Mouse (Mus musculus) lung, embryonic 14.5 days (tissue): ENCODE data around the gene Rdh7. TPM values are rescaled to one million over a fixed set of nuclear protein-coding genes. Genes with fewer than 3 reads are reported as not detected.
"Not testable (repeated sequence)": the region's sequence is repeated elsewhere in the genome, so short reads cannot be mapped to it uniquely, and the experiment has no call there.

Experiments used
- ATAC-seq: fragments of 200-750 bp; cut with Nextera tagmentation; 2 replicates; pipeline ENCODE4 v1.8.0; 2017; ENCODE audit warnings: mild to moderate bottlenecking, moderate TSS enrichment, moderate library complexity; ENCODE audit not compliant: insufficient read depth
- DNase-seq: peaks from one replicate; pipeline ENCODE4 v3.0.0-alpha.2; 2015
- H3K27ac ChIP-seq: fragments of 300-500 bp; sonication (generic); 2 replicates; pipeline ENCODE4 v1.5.1; 2014; ENCODE audit warnings: low read depth, mild to moderate bottlenecking, moderate library complexity
- H3K27me3 ChIP-seq: fragments of 300-500 bp; sonication (generic); 2 replicates; pipeline ENCODE4 v1.6.1; 2014; ENCODE audit warnings: low read length, control low read depth; ENCODE audit not compliant: insufficient read depth
- H3K36me3 ChIP-seq: fragments of 300-500 bp; sonication (generic); 2 replicates; pipeline ENCODE4 v1.6.1; 2014; ENCODE audit warnings: control low read depth; ENCODE audit not compliant: insufficient read depth
- H3K4me1 ChIP-seq: fragments of 300-500 bp; sonication (generic); 2 replicates; pipeline ENCODE4 v1.6.1; 2014; ENCODE audit warnings: antibody characterized with exemption, control low read depth; ENCODE audit not compliant: insufficient read depth
- H3K4me2 ChIP-seq: fragments of 300-500 bp; sonication (generic); 2 replicates; pipeline ENCODE4 v1.6.1; 2014; ENCODE audit warnings: mild to moderate bottlenecking
- H3K4me3 ChIP-seq: fragments of 300-500 bp; sonication (generic); 2 replicates; pipeline ENCODE4 v1.5.1; 2014; ENCODE audit warnings: low read depth, low read length
- H3K9ac ChIP-seq: fragments of 300-500 bp; sonication (generic); 2 replicates; pipeline ENCODE4 v1.6.1; 2014
- H3K9me3 ChIP-seq: fragments of 300-500 bp; sonication (generic); 2 replicates; pipeline ENCODE4 v1.6.1; 2016; ENCODE audit warnings: low read depth, low read length, control low read depth
- CTCF ChIP-seq: IDR thresholded peaks from 2 replicates; pipeline ENCODE4 v1.5.1; 2016; ENCODE audit warnings: antibody characterized with exemption, low read depth
- WGBS: fragments of 180-500 bp; shearing (Covaris S2); extraction: QIAGEN DNeasy Blood & Tissue Kit; methylation state at CpG from one replicate; pipeline ENCODE4 v1.1.7; 2014; 5-methylcytosine and 5-hydroxymethylcytosine counted together
- polyA plus RNA-seq: library from polyadenylated mRNA; unstranded; fragments of >200 nt; fragmentation: Nextera tagmentation; extraction: Ambion mirVana; gene quantifications from 2 replicates; pipeline ENCODE4 v1.2.1, GENCODE M21; 2014

The Rdh7 gene
- polyA plus RNA-seq, 1 experiment from 2014 or later: not detected

DNA sequence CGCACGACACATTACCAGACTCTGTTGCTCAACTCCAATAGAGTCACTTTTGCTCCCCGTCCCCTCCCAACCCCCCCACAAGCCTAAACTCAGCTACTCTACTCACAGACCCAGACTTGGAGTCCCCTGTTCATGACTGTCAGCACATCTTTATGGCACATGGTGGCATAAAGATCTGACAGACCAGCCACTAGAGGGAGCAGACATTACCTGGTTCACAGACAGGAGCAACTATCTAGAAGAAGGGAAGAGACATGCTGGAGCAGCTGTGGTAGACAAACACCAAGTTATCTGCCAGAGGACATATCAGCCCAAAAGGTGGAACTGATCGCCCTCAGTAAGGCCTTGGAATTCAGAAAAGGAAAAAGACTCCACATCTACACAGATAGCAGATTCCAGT lies 16.1 kb downstream of the Rdh7 start:
- H3K27ac ChIP-seq: no peak overlapping the region
- H3K4me2 ChIP-seq: no peak overlapping the region
- H3K9ac ChIP-seq: no peak overlapping the region
- H3K4me1 ChIP-seq: no peaks in the 10 kb centered on the region
- DNase-seq (peak; percentile 39), ATAC-seq (no peak)
- TF ChIP-seq CTCF: peak; percentile 59
- H3K36me3 ChIP-seq: no peaks in the 10 kb centered on the region
- WGBS: 74% methylated on average over 4 of the region's 4 CpGs
- H3K27me3 ChIP-seq: no peaks in the 10 kb centered on the region
- no peak overlapping the region for H3K4me3 ChIP-seq
- H3K9me3 ChIP-seq: no peaks in the 10 kb centered on the region

DNA sequence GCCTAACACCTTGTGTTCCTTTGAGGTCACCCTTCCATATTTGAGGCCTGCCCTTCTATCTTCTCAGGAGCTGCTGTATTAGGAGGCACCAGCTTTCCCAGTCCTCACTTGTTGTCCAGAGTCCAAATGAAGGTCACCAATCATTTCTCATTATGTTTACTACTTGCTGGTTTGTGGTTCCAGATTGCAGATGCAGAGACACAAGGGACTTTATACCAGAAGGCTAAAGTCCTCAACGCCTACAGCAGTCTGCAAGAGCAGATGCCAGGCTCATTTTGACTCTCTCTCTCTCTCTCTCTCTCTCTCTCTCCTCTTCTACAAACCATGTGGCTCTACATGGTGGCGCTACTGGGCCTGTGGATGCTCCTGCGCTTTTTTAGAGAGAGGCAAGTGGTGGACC lies 22.4 kb downstream of the Rdh7 start, which contains the start of gene Rdh16f2:
Gene Rdh16f2, plus strand, starts transcription at position 243 of the 400 bp plus-strand sequence.
- ATAC-seq (no peak), DNase-seq (no peak)
- H3K36me3 ChIP-seq: no peaks in the 10 kb centered on the region
- 82% methylated on average over 3 of the region's 3 CpGs for WGBS
- no peak for TF ChIP-seq CTCF
- no peak within 1 kb of the TSS for H3K27ac ChIP-seq
- H3K4me2 ChIP-seq: no peak within 1 kb of the TSS
- H3K9me3 ChIP-seq: no peaks in the 10 kb centered on the region
- H3K4me1 ChIP-seq: no peaks in the 10 kb centered on the region
- no peak within 1 kb of the TSS for H3K4me3 ChIP-seq
- no peaks in the 10 kb centered on the region for H3K27me3 ChIP-seq
- H3K9ac ChIP-seq: no peak within 1 kb of the TSS

DNA sequence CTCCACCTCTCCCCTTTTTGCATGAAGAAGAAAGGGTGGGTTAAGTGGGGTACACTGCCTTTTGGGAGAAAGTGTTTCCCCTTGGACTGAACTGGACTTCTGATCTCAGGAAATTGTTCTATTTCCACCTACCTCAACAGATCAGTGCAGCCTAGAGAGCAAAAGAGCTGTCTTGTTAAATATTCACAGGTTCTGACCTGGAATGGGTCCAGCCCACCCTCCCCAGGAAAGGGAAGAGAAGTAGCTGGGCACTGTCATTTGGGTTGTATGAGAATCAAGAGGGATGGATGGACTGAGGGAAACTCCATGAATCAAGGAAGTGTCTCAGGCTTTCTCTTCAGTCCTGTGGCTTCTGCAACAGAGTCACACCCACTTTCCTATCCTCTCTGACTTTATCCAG lies 23.7 kb downstream of the Rdh7 start:
- Histone ChIP-seq H3K4me1 (no peaks in the 10 kb centered on the region), H3K27me3 (no peaks in the 10 kb centered on the region), H3K36me3 (no peaks in the 10 kb centered on the region), H3K4me3 (no peak overlapping the region), H3K4me2 (no peak overlapping the region), H3K9me3 (no peaks in the 10 kb centered on the region), H3K27ac (no peak overlapping the region), H3K9ac (no peak overlapping the region)
- ATAC-seq: no peak
- DNase-seq: no peak
- TF ChIP-seq CTCF: no peak

DNA sequence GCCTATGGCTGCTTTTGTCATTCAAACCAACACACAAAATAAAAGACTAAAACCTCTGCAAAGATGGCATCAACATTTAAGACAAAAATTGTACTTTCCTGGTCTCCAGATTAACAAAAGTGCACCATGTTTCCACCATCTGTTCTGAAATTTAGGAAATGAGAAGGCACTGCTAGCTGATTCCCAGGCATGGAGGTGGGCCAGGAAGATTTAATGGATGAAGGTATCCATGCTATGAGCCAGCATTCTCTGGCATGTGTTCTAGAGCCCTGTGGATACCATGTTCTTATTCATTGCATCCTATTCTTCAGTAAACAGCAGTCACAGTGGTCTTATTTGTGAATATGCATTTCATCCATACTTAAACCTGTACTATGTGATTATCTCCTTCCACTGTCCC lies 32.2 kb downstream of the Rdh7 start:
- Histone ChIP-seq H3K4me1 (no peaks in the 10 kb centered on the region), H3K9ac (no peak overlapping the region), H3K4me3 (no peak overlapping the region), H3K4me2 (no peak overlapping the region), H3K27me3 (no peaks in the 10 kb centered on the region), H3K27ac (no peak overlapping the region), H3K9me3 (no peaks in the 10 kb centered on the region), H3K36me3 (no peaks in the 10 kb centered on the region)
- DNase-seq: no peak
- no peak for TF ChIP-seq CTCF
- no peak for ATAC-seq

DNA sequence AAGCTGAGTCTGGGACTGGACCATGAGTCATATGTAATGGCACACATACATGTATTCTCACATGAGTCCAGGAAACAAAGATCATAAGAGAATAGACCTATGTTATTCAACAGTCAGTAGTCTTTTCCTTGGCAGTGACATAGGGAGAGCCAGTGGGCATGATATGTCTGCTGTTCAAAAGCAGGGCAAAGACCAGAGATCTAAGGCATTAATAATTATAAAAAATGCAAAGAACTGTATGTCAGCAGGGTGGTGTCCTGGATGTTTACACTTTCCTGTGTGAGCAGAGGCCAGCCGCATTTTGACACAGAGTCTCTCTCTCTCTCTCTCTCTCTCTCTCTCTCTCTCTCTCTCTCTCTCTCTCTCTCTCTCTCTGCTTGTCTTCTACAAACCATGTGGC lies 39.0 kb downstream of the Rdh7 start, which contains the start of gene Rdh19:
Gene Rdh19, plus strand, starts transcription at position 301 of the 400 bp plus-strand sequence.
- no peak for TF ChIP-seq CTCF
- ATAC-seq (no peak), DNase-seq (no peak)
- Histone ChIP-seq H3K27ac (no peak within 1 kb of the TSS), H3K9ac (no peak within 1 kb of the TSS), H3K4me3 (no peak within 1 kb of the TSS), H3K4me2 (no peak within 1 kb of the TSS), H3K4me1 (no peaks in the 10 kb centered on the region), H3K27me3 (no peaks in the 10 kb centered on the region), H3K36me3 (no peaks in the 10 kb centered on the region), H3K9me3 (no peaks in the 10 kb centered on the region)
- WGBS: 44% methylated on average over 1 of the region's 1 CpGs

DNA sequence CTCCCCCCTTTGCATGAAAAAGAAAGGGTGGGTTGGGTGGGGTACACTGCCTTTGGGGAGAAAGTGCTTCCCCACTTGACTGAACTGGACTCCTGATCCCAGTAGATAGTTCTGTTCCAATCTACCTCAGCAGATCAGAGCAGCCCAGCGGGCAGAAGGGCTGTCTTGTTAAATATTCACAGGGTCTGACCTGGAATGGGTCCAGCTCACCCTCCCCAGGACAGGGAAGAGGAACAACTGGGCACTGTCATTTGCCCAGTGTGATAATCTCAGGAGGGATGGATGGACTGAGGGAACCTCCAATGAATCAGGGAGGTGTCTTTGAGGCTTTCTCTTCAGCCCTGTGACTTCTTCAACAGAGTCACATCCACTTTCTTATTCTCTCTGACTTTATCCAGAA lies 40.5 kb downstream of the Rdh7 start:
- H3K9ac ChIP-seq: no peak overlapping the region
- no peaks in the 10 kb centered on the region for H3K27me3 ChIP-seq
- ATAC-seq: no peak
- no peak for DNase-seq
- no peak overlapping the region for H3K4me3 ChIP-seq
- no peaks in the 10 kb centered on the region for H3K9me3 ChIP-seq
- WGBS: 67% methylated on average over 1 of the region's 1 CpGs
- no peak overlapping the region for H3K4me2 ChIP-seq
- H3K4me1 ChIP-seq: no peaks in the 10 kb centered on the region
- no peak for TF ChIP-seq CTCF
- H3K36me3 ChIP-seq: no peaks in the 10 kb centered on the region
- no peak overlapping the region for H3K27ac ChIP-seq

DNA sequence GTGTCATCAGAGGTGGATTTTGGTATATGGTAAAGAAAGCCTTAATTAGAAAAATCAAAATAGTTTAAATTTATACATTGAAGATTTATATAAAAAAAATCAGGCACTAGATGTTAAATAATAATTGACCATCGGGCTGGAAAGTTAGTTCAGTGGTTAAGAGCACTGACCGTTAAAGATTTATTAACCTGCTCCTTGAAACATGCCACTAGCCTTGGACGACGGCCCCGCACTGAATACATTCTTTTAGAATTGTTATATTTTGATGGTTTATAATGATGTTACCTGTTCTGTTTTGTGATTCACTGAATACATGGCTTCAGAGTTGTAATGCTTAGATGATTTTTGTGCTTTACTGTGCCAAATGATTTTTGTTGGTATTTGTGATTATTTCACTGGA lies 42.7 kb downstream of the Rdh7 start:
- not testable (repeated sequence) for H3K4me1 ChIP-seq, DNase-seq, H3K4me3 ChIP-seq, ATAC-seq, H3K27me3 ChIP-seq, H3K36me3 ChIP-seq, H3K4me2 ChIP-seq, H3K27ac ChIP-seq, H3K9ac ChIP-seq, H3K9me3 ChIP-seq
- 84% methylated on average over 5 of the region's 5 CpGs for WGBS

DNA sequence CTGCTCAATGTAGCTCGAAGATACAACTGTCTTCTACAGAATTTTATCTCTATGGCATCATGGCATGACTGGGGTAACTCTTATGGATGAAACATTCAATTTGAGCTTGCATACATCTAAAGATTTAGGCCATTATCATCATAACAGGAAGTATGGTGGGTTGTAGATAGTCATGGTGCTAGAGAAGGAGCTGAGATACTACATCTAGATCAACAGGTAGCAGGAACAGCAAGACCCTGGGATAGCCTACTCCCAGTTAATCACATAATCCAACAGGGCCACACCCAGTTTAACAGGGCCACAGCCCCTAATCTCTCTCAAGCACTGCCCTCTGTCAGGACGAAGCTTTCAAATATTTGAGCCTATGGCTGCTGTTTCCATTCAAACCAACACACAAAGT lies 47.8 kb downstream of the Rdh7 start:
- no peak overlapping the region for H3K9ac ChIP-seq
- ATAC-seq (no peak), DNase-seq (no peak)
- H3K9me3 ChIP-seq: no peaks in the 10 kb centered on the region
- no peaks in the 10 kb centered on the region for H3K36me3 ChIP-seq
- no peak for TF ChIP-seq CTCF
- H3K4me1 ChIP-seq: no peaks in the 10 kb centered on the region
- WGBS: 54% methylated on average over 2 of the region's 2 CpGs
- H3K27ac ChIP-seq: no peak overlapping the region
- no peak overlapping the region for H3K4me3 ChIP-seq
- no peak overlapping the region for H3K4me2 ChIP-seq
- H3K27me3 ChIP-seq: no peaks in the 10 kb centered on the region
